Mouse (Mus musculus): Measurements from ENCODE around the gene Rnf208.

DNA sequence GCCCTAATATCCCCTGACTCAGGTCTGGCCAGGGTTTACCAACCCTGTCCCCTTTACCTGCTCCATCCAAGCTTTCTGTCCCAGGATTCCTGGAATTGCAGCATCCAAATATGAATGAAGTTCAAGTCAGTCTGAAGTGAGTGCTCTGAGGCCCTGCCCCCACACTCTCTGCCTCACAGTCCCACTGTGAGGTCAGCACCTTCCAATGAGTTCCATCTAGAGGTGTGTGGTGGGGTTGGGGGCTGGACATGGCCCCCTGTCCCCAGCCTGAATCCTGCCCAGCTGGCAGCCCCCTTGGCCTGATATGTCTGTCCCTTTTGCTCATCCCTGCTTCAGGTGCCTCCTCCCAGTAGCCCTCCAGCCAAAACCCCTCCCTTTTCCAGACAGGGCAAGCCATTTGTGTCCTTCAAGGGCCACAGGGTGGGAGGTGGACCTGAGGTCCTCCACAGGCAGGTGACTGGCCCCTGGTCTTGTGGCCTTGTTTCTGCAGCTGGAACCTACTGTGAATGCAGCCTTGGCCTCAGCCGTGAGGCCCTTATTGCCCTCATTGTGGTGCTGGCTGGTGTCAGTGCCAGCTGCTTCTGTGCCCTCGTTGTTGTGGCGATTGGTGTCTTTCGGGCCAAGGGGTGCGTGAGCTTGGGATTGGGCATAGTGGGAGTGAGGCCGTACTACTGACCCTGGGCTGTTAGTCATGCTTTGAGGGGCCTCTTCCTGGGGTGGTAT, 46.0 kb downstream of the Rnf208 start, which contains the start of gene Tmem210:
- peak; percentile 12; the same call in 1 of the 2 replicates for TF ChIP-seq POLR2A (IDR thresholded peaks at IDR 0.05; ENCODE audit: borderline replicate concordance, insufficient read depth, low read length)
- TF ChIP-seq CTCF (IDR thresholded peaks at IDR 0.05; ENCODE audit: borderline replicate concordance, insufficient read depth, low read depth, low read length), result no peak

Data from cerebellum, adult 2 months (tissue).